Comparison of ENCODE assay signal across 10 mouse cellular contexts in the genomic region with DNA sequence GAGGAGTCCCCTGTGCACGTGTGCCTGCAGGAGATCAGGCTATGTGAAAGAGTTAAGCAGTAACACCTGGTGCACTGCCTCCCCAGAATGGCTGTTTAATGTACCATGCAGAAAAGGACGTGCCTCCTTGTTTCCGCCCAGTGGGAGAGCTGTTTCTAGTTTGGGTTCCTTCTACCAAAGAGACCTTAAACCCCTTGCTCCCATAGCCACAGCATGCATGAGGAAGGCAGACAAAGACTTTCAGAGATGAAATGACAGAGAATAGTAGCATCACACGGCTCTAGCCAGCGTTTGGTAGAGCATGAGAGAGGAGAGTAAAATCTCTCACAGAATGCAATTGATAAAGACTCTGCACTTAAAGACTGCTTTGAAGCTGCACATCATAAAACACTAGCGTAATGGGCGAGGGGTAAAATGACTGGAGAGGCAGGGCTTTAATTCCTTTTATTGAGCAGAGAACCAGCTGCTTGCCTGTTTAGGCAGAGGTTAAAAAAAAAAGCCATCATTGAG.
A peak's percentile ranks its signal among the peaks of the same experiment; 100 is the strongest.
DNase-seq lines count a peak whose midpoint lies in the region; ATAC-seq and TF ChIP-seq lines count a peak whose summit lies in the region.
"Had no signal": no experiment of that assay in that cellular context is flagged by ENCODE, and none has a peak within 500 bp of the region (broad histone marks: within the 10 kb centered on the region; RNA-seq: fewer than 3 reads in every experiment).

No protein-coding gene starts in this region.

- intact Hi-C loops in left cerebral cortex, postnatal 10 days (cut with DNase I): no loop called here
- intact Hi-C loops in gastrocnemius, adult 2 months (cut with DNase I): no loop called here

- H3K36me3 ChIP-seq in embryonic facial prominence, embryonic 13.5 days: no peaks in the 10 kb centered on the region
- H3K36me3 ChIP-seq in kidney, embryonic 15.5 days: no peaks in the 10 kb centered on the region
- no peaks in the 10 kb centered on the region for H3K36me3 ChIP-seq in midbrain, embryonic 14.5 days (ENCODE audit: control insufficient read depth, insufficient read depth, low read length)

- peak; percentile 72 for DNase-seq in brain, embryonic 14.5 days (ENCODE audit: low read depth)
- DNase-seq in midbrain, embryonic 14.5 days: peak; percentile 26
- DNase-seq in spleen, adult 18-20 months: no peak
- no peak for DNase-seq in left cerebral cortex, postnatal 10 days (ENCODE audit: extremely low spot score in 1 of 2, low spot score in 2 of 2)
- DNase-seq in gastrocnemius, adult 2 months: no peak
- DNase-seq: heart, adult 11 months had no signal

- no peaks in the 10 kb centered on the region for H3K27me3 ChIP-seq in embryonic facial prominence, embryonic 13.5 days
- no peaks in the 10 kb centered on the region for H3K27me3 ChIP-seq in kidney, embryonic 15.5 days
- H3K27me3 ChIP-seq in midbrain, embryonic 14.5 days (ENCODE audit: control insufficient read depth, insufficient read depth, low read length): no peaks in the 10 kb centered on the region

- TF ChIP-seq CTCF in brain, embryonic 14.5 days (IDR thresholded peaks at IDR 0.05; ENCODE audit: borderline replicate concordance, extremely low read depth, insufficient read depth, insufficient read length): no peak
- TF ChIP-seq CTCF in gastrocnemius, adult 2 months (IDR thresholded peaks at IDR 0.05): no peak

- TF ChIP-seq POLR2A in brain, embryonic 14.5 days (IDR thresholded peaks at IDR 0.05; ENCODE audit: borderline replicate concordance, extremely low read depth, insufficient read depth, insufficient read length, poor library complexity, severe bottlenecking): no peak

- 0 out of 2 replicates have a peak overlapping the region, but pooled peaks have one; percentile 16 for H3K4me2 ChIP-seq in embryonic facial prominence, embryonic 13.5 days
- peak overlapping the region; percentile 17; the same call in 1 of the 2 replicates for H3K4me2 ChIP-seq in kidney, embryonic 15.5 days
- H3K4me2 ChIP-seq in midbrain, embryonic 14.5 days (ENCODE audit: low read length): no peak overlapping the region

- H3K4me3 ChIP-seq in embryonic facial prominence, embryonic 13.5 days: no peak overlapping the region
- no peak overlapping the region for H3K4me3 ChIP-seq in kidney, embryonic 15.5 days (replicated peaks)
- H3K4me3 ChIP-seq in midbrain, embryonic 14.5 days (replicated peaks; ENCODE audit: low read depth, low read length): no peak overlapping the region
- H3K4me3 ChIP-seq in gastrocnemius, adult 2 months: no peak overlapping the region

- H3K27ac ChIP-seq in embryonic facial prominence, embryonic 13.5 days: peak overlapping the region; percentile 29; the same call in 1 of the 2 replicates
- peak overlapping the region; percentile 84 for H3K27ac ChIP-seq in kidney, embryonic 15.5 days
- no peak overlapping the region for H3K27ac ChIP-seq in midbrain, embryonic 14.5 days (replicated peaks; ENCODE audit: low read depth, low read length)
- no peak overlapping the region for H3K27ac ChIP-seq in gastrocnemius, adult 2 months

- no peaks in the 10 kb centered on the region for H3K9me3 ChIP-seq in embryonic facial prominence, embryonic 13.5 days
- H3K9me3 ChIP-seq in kidney, embryonic 15.5 days (replicated peaks): no peaks in the 10 kb centered on the region
- no peaks in the 10 kb centered on the region for H3K9me3 ChIP-seq in midbrain, embryonic 14.5 days (ENCODE audit: control insufficient read depth, low read length)

- H3K4me1 ChIP-seq in embryonic facial prominence, embryonic 13.5 days: peaks cover 16% of the 10 kb centered on the region
- peaks cover 23% of the 10 kb centered on the region for H3K4me1 ChIP-seq in kidney, embryonic 15.5 days
- no peaks in the 10 kb centered on the region for H3K4me1 ChIP-seq in midbrain, embryonic 14.5 days (ENCODE audit: control insufficient read depth, insufficient read depth, low read length)

- H3K9ac ChIP-seq in embryonic facial prominence, embryonic 13.5 days: no peak overlapping the region
- no peak overlapping the region for H3K9ac ChIP-seq in kidney, embryonic 15.5 days
- H3K9ac ChIP-seq in midbrain, embryonic 14.5 days (replicated peaks; ENCODE audit: low read length): no peak overlapping the region

- no peak for ATAC-seq in embryonic facial prominence, embryonic 13.5 days (ENCODE audit: insufficient number of reproducible peaks, insufficient read depth, low FRiP score, low TSS enrichment, low read depth)
- peak; percentile 91 for ATAC-seq in kidney, embryonic 15.5 days (replicated peaks; ENCODE audit: low FRiP score)
- ATAC-seq in midbrain, embryonic 14.5 days (ENCODE audit: low FRiP score, low TSS enrichment): no peak
- no peak for ATAC-seq in megakaryocyte-erythroid progenitor cell, adult 5-6 weeks (replicated peaks; ENCODE audit: low FRiP score, low TSS enrichment, poor library complexity, severe bottlenecking)
- ATAC-seq: CD4-positive, CD25-positive, alpha-beta regulatory T cell, adult 4 months had no signal

- WGBS in embryonic facial prominence, embryonic 13.5 days: 18% methylated on average over 7 of the region's 7 CpGs
- 13% methylated on average over 7 of the region's 7 CpGs for WGBS in kidney, embryonic 15.5 days
- 19% methylated on average over 7 of the region's 7 CpGs for WGBS in midbrain, embryonic 14.5 days

Comparison
In these comparisons a context has a peak if more than half of its experiments do, and no peak if none do; other contexts are left out.
1. DNase-seq: peak in brain, embryonic 14.5 days (single experiment) and midbrain, embryonic 14.5 days (single experiment); none in spleen, adult 18-20 months (0 of 2), left cerebral cortex, postnatal 10 days (0 of 2) and gastrocnemius, adult 2 months (single experiment).
2. H3K27ac ChIP-seq: peak in embryonic facial prominence, embryonic 13.5 days (single experiment) and kidney, embryonic 15.5 days (single experiment); none in midbrain, embryonic 14.5 days (single experiment) and gastrocnemius, adult 2 months (single experiment).